Mouse (Mus musculus): Measurements from ENCODE around the gene Acot11. TPM values are rescaled to one million over a fixed set of nuclear protein-coding genes. Genes with fewer than 3 reads are reported as not detected.

Acot11 gene
- total and polyA plus RNA-seq, 3 experiments: 2.3 to 6.8 (median 4.3) TPM

GRCm38 (mm10) chr4:106700798-106701197, 104.0 kb downstream of the Acot11 start:
- no peak for DNase-seq (ENCODE audit: extremely low read depth)
- Histone ChIP-seq H3K27ac (ENCODE audit: insufficient read depth, low read depth) (no peak overlapping the region), H3K4me3 (replicated peaks in 1 of 3; ENCODE audit: low read depth in 2 of 3, low read length in 2 of 3, poor library complexity in 1 of 3) (no peak overlapping the region), H3K27me3 (replicated peaks) (peaks cover 69% of the 10 kb centered on the region), H3K4me2 (ENCODE audit: insufficient read depth, low read depth, poor library complexity, severe bottlenecking) (no peak overlapping the region), H3K9me3 (replicated peaks; ENCODE audit: low read length) (no peaks in the 10 kb centered on the region), H3K79me2 (replicated peaks; ENCODE audit: control insufficient read depth, extremely low read depth, insufficient read depth, poor library complexity, severe bottlenecking) (no peaks in the 10 kb centered on the region), H3K4me1 (ENCODE audit: control insufficient read depth in 1 of 2, insufficient read depth in 2 of 2) (peaks cover 0 to 2% of the 10 kb centered on the region in 2 experiments; a peak in 1 of 4 replicates), H3K9ac (ENCODE audit: insufficient read depth, low read depth) (no peak overlapping the region), H3K36me3 (replicated peaks in 1 of 2; ENCODE audit: control insufficient read depth in 1 of 2, insufficient read depth in 1 of 2, low read length in 1 of 2) (no peaks in the 10 kb centered on the region)
- dilution Hi-C loops (cut with MboI; ENCODE audit: extremely low pct_ligation_motif_present, extremely low pct_unique_long_range_greater_than_20kb, low sequenced_read_pairs): no loop called here
- in situ Hi-C loops (cut with MboI; ENCODE audit: low pct_ligation_motif_present, low pct_unique_long_range_greater_than_20kb, low sequenced_read_pairs): no loop called here
- TF ChIP-seq EP300 (IDR thresholded peaks at IDR 0.05; ENCODE audit: low read length) (no peak), GABPA (IDR thresholded peaks at IDR 0.05; ENCODE audit: insufficient replicate concordance, low read depth, low read length) (no peak), ZC3H11A (IDR thresholded peaks at IDR 0.05; ENCODE audit: low read depth, low read length) (no peak), RCOR1 (conservative IDR thresholded peaks at IDR 0.05; ENCODE audit: low read depth, low read length) (no peak), TCF12 (IDR thresholded peaks at IDR 0.05; ENCODE audit: low read depth, low read length) (no peak), ETS1 (conservative IDR thresholded peaks at IDR 0.05; ENCODE audit: low read depth, low read length) (no peak), CHD2 (IDR thresholded peaks at IDR 0.05; ENCODE audit: low read length) (no peak)

DNA sequence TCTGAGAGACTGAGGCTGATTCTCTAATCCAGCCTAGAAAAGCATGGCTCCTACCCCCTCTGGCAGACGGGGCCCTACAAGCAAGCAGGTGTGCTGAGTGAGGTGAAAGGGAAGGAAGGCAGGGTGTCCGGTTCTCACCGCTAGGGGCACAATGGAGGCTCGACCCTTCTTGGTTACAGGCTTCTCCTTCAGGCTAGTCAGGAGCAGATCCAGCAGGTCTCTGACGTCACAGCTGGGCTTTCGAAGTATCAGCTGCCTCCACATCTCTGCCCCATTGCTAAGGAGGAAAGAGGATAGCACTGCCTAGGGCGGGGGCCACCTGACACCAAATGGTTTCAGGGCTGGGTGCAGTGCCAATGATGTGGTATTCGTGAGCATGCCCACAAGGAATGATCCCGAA, 104.8 kb downstream of the Acot11 start:
- Histone ChIP-seq H3K79me2 (replicated peaks; ENCODE audit: control insufficient read depth, extremely low read depth, insufficient read depth, poor library complexity, severe bottlenecking) (no peaks in the 10 kb centered on the region), H3K4me2 (ENCODE audit: insufficient read depth, low read depth, poor library complexity, severe bottlenecking) (no peak overlapping the region), H3K9me3 (replicated peaks; ENCODE audit: low read length) (no peaks in the 10 kb centered on the region), H3K4me3 (replicated peaks in 1 of 3; ENCODE audit: low read depth in 2 of 3, low read length in 2 of 3, poor library complexity in 1 of 3) (no peak overlapping the region), H3K36me3 (replicated peaks in 1 of 2; ENCODE audit: control insufficient read depth in 1 of 2, insufficient read depth in 1 of 2, low read length in 1 of 2) (no peaks in the 10 kb centered on the region), H3K27ac (ENCODE audit: insufficient read depth, low read depth) (no peak overlapping the region), H3K4me1 (ENCODE audit: control insufficient read depth in 1 of 2, insufficient read depth in 2 of 2) (peaks cover 0 to 2% of the 10 kb centered on the region in 2 experiments; a peak in 1 of 4 replicates), H3K27me3 (replicated peaks) (peaks cover 69% of the 10 kb centered on the region), H3K9ac (ENCODE audit: insufficient read depth, low read depth) (no peak overlapping the region)
- dilution Hi-C loops (cut with MboI; ENCODE audit: extremely low pct_ligation_motif_present, extremely low pct_unique_long_range_greater_than_20kb, low sequenced_read_pairs) (no loop called here), in situ Hi-C loops (cut with MboI; ENCODE audit: low pct_ligation_motif_present, low pct_unique_long_range_greater_than_20kb, low sequenced_read_pairs) (no loop called here)
- no peak for TF ChIP-seq SIN3A (IDR thresholded peaks at IDR 0.05; ENCODE audit: low read length)
- peak; percentile 23 for TF ChIP-seq RAD21 (IDR thresholded peaks at IDR 0.05; ENCODE audit: low read depth, low read length)
- TF ChIP-seq UBTF (IDR thresholded peaks at IDR 0.05; ENCODE audit: low read depth, low read length): no peak
- no peak for TF ChIP-seq TCF12 (IDR thresholded peaks at IDR 0.05; ENCODE audit: low read depth, low read length)
- TF ChIP-seq CTCF (conservative IDR thresholded peaks at IDR 0.05 in 1 of 2, IDR thresholded peaks at IDR 0.05 in 1 of 2; ENCODE audit: low read depth in 2 of 2, low read length in 2 of 2): peak; percentile 70 to 71
- DNase-seq (ENCODE audit: extremely low read depth): peak; percentile 44

Other genes starting within 250 kb of the Acot11 start
- 46.9 and 51.6 TPM in 2 replicates for gene Dhcr24, start 244.0 kb downstream of the Acot11 start, total RNA-seq (2012; rRNA removed)
- 37.3 and 41.4 TPM in 2 replicates for gene Dhcr24, start 244.0 kb downstream of the Acot11 start, total RNA-seq (2014; rRNA removed)
- gene Dhcr24, start 244.0 kb downstream of the Acot11 start, polyA plus RNA-seq (2012; ENCODE audit: insufficient read length, low read depth): 87.8 and 90.5 TPM in 2 replicates
- 0.21 TPM in 2 replicates for gene Lexm, start 187.8 kb downstream of the Acot11 start, total RNA-seq (2012; rRNA removed)
- 0.15 and 0.19 TPM in 2 replicates for gene Lexm, start 187.8 kb downstream of the Acot11 start, total RNA-seq (2014; rRNA removed)
- gene Lexm, start 187.8 kb downstream of the Acot11 start, polyA plus RNA-seq (2012; ENCODE audit: insufficient read length, low read depth): not detected in 2 replicates
- gene Ttc22, start 182.6 kb downstream of the Acot11 start, total RNA-seq (2012; rRNA removed): not detected in 2 replicates
- gene Ttc22, start 182.6 kb downstream of the Acot11 start, total RNA-seq (2014; rRNA removed): not detected in 2 replicates
- gene Ttc22, start 182.6 kb downstream of the Acot11 start, polyA plus RNA-seq (2012; ENCODE audit: insufficient read length, low read depth): not detected in 2 replicates
- gene Pars2, start 153.9 kb downstream of the Acot11 start, total RNA-seq (2012; rRNA removed): 14.9 and 17.1 TPM in 2 replicates
- 11.1 and 13.0 TPM in 2 replicates for gene Pars2, start 153.9 kb downstream of the Acot11 start, total RNA-seq (2014; rRNA removed)
- 9.3 and 11.1 TPM in 2 replicates for gene Pars2, start 153.9 kb downstream of the Acot11 start, polyA plus RNA-seq (2012; ENCODE audit: insufficient read length, low read depth)
- gene Ttc4, start 126.1 kb downstream of the Acot11 start, total RNA-seq (2012; rRNA removed): 47.8 and 51.3 TPM in 2 replicates
- 61.8 and 66.3 TPM in 2 replicates for gene Ttc4, start 126.1 kb downstream of the Acot11 start, total RNA-seq (2014; rRNA removed)
- gene Ttc4, start 126.1 kb downstream of the Acot11 start, polyA plus RNA-seq (2012; ENCODE audit: insufficient read length, low read depth): 50.2 and 50.9 TPM in 2 replicates
- 0.04 TPM in 1 of 2 replicates, not detected in the other for gene Mroh7, start 74.1 kb downstream of the Acot11 start, total RNA-seq (2012; rRNA removed)
- gene Mroh7, start 74.1 kb downstream of the Acot11 start, total RNA-seq (2014; rRNA removed): not detected in 2 replicates
- not detected in 2 replicates for gene Mroh7, start 74.1 kb downstream of the Acot11 start, polyA plus RNA-seq (2012; ENCODE audit: insufficient read length, low read depth)
- gene Fam151a, start 71.1 kb downstream of the Acot11 start, total RNA-seq (2012; rRNA removed): 0.34 and 0.38 TPM in 2 replicates
- gene Fam151a, start 71.1 kb downstream of the Acot11 start, total RNA-seq (2014; rRNA removed): 0.11 TPM in 1 of 2 replicates, not detected in the other
- gene Fam151a, start 71.1 kb downstream of the Acot11 start, polyA plus RNA-seq (2012; ENCODE audit: insufficient read length, low read depth): 0.24 TPM in 1 of 2 replicates, not detected in the other
- 32.4 and 34.2 TPM in 2 replicates for gene Ssbp3, start 105.7 kb upstream of the Acot11 start, total RNA-seq (2012; rRNA removed)
- gene Ssbp3, start 105.7 kb upstream of the Acot11 start, total RNA-seq (2014; rRNA removed): 76.2 and 76.5 TPM in 2 replicates
- gene Ssbp3, start 105.7 kb upstream of the Acot11 start, polyA plus RNA-seq (2012; ENCODE audit: insufficient read length, low read depth): 125 and 129 TPM in 2 replicates

Measured in CH12.LX (cell line).